Mouse (Mus musculus) forebrain, embryonic 11.5 days (tissue): ENCODE results near the gene Nlgn1. TPM values are rescaled to one million over a fixed set of nuclear protein-coding genes. Genes with fewer than 3 reads are reported as not detected.
"Not testable (repeated sequence)": the region's sequence is repeated elsewhere in the genome, so short reads cannot be mapped to it uniquely, and the experiment has no call there.

ENCODE experiments used
- ATAC-seq: fragments of 200-750 bp; cut with Nextera tagmentation; replicated peaks from 2 replicates; pipeline ENCODE4 v1.8.0; 2017; ENCODE audit warnings: moderate TSS enrichment; ENCODE audit not compliant: low FRiP score
- DNase-seq: peaks from one replicate; pipeline ENCODE4 v3.0.0-alpha.2; 2017; ENCODE audit warnings: low spot score
- H3K27ac ChIP-seq: fragments of 300-500 bp; sonication (generic); 2 replicates; pipeline ENCODE4 v1.5.1; 2014; ENCODE audit warnings: low read depth, low read length
- H3K27me3 ChIP-seq: fragments of 300-500 bp; sonication (generic); 2 replicates; pipeline ENCODE4 v1.6.1; 2014; ENCODE audit warnings: mild to moderate bottlenecking, low read length, mixed read lengths; ENCODE audit not compliant: control insufficient read depth, insufficient read depth
- H3K36me3 ChIP-seq: fragments of 300-500 bp; sonication (generic); 2 replicates; pipeline ENCODE4 v1.6.1; 2014; ENCODE audit warnings: mild to moderate bottlenecking, low read length, moderate library complexity, mixed read lengths; ENCODE audit not compliant: control insufficient read depth, insufficient read depth
- H3K4me1 ChIP-seq: fragments of 300-500 bp; sonication (generic); replicated peaks from 2 replicates; pipeline ENCODE4 v1.6.1; 2014; ENCODE audit warnings: low read length, mixed read lengths; ENCODE audit not compliant: control insufficient read depth, insufficient read depth
- H3K4me2 ChIP-seq: fragments of 300-500 bp; sonication (generic); 2 replicates; pipeline ENCODE4 v1.6.1; 2014; ENCODE audit warnings: low read depth, mild to moderate bottlenecking, low read length, moderate library complexity, mixed read lengths; ENCODE audit not compliant: severe bottlenecking
- H3K4me3 ChIP-seq: fragments of 300-500 bp; sonication (generic); 2 replicates; pipeline ENCODE4 v1.5.1; 2014; ENCODE audit warnings: low read depth, low read length
- H3K9ac ChIP-seq: fragments of 300-500 bp; sonication (generic); 2 replicates; pipeline ENCODE4 v1.6.1; 2014; ENCODE audit warnings: low read length
- H3K9me3 ChIP-seq: fragments of 300-500 bp; sonication (generic); 2 replicates; pipeline ENCODE4 v1.6.1; 2016; ENCODE audit warnings: low read length, mixed read lengths; ENCODE audit not compliant: control insufficient read depth
- WGBS: fragments of 180-500 bp; shearing (Covaris S2); extraction: QIAGEN DNeasy Blood & Tissue Kit; methylation state at CpG from one replicate; pipeline ENCODE4 v1.1.7; 2014; 5-methylcytosine and 5-hydroxymethylcytosine counted together
- polyA plus RNA-seq: library from polyadenylated mRNA; unstranded; fragments of >200 nt; fragmentation: Nextera tagmentation; extraction: Ambion mirVana; gene quantifications from 2 replicates; pipeline ENCODE4 v1.2.1, GENCODE M21; 2014

The Nlgn1 gene
- polyA plus RNA-seq, 1 experiment from 2014 or later, result 4.0 TPM

DNA sequence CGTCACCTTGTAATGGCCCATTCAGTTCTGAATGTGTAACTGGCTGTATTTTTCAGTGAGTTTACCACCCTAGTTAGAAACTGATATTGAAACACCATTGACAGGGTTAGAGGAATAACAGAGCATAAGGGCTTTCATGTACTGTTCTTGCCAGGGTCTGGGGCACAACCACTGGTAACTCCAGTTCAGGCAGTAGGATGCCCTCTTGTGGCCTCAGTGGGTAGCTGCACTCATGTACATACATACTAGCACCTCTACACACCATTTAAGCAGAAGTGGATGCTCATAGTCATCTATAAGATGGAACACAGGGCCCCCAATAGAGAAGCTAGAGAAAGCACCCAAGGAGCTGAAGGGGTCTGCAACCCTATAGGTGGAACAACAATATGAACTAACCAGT, 773.7 kb downstream of the Nlgn1 start:
- H3K9me3 ChIP-seq, H3K27me3 ChIP-seq, H3K4me1 ChIP-seq, DNase-seq, H3K36me3 ChIP-seq, H3K4me3 ChIP-seq, H3K4me2 ChIP-seq, H3K9ac ChIP-seq, ATAC-seq, H3K27ac ChIP-seq: not testable (repeated sequence)
- WGBS, result 94% methylated on average over 1 of the region's 1 CpGs

DNA sequence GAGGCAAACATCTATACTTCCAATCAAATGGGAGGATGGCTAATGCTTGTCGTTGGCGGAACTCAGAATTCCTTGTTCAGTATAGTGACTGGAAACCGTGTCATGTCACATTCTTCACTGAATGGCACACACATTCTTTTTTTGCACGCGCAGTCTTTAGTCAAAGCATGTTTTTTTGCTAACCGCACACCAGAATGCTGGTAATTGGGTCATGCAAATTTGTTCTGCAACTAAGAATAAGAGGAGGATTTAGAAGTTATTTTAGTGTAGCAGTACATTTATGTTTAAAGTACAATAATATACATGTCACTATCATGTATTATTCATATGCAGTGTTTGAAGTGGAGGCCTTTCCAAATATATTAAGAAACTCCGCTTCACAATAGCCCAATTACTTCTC, 783.2 kb downstream of the Nlgn1 start:
- H3K4me1 ChIP-seq, H3K9me3 ChIP-seq, DNase-seq, ATAC-seq, H3K4me2 ChIP-seq, H3K9ac ChIP-seq, H3K36me3 ChIP-seq, H3K27ac ChIP-seq, H3K4me3 ChIP-seq, H3K27me3 ChIP-seq: not testable (repeated sequence)
- 88% methylated on average over 4 of the region's 7 CpGs for WGBS

- not testable (repeated sequence) for H3K36me3 ChIP-seq, H3K4me3 ChIP-seq, H3K9me3 ChIP-seq, H3K27me3 ChIP-seq, DNase-seq, H3K27ac ChIP-seq, H3K4me2 ChIP-seq, H3K9ac ChIP-seq, ATAC-seq, H3K4me1 ChIP-seq
- whole genome bisulfite sequencing, result 87% methylated on average over 1 of the region's 3 CpGs
These were observed 808.0 kb downstream of the Nlgn1 start for GRCm38 (mm10) chr3:25524236-25524635.

DNA sequence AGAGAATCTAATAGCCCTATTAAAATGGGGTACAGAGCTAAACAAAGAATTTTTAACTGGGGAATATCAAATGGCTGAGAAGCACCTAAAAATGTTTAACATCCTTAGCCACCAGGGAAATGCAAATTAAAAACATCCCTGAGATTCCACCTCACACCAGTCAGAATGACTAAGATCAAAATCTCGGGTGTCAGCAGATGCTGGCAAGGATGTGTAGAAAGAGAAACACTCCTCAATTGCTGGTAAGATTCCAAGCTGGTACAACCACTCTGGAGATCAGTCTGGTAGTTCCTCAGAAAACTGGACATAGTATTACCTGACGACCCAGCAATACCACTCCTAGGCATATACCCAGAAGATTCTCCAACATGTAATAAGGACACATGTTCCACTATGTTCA, 869.2 kb downstream of the Nlgn1 start:
- H3K36me3 ChIP-seq, result no peaks in the 10 kb centered on the region
- ATAC-seq, result no peak
- no peak overlapping the region for H3K27ac ChIP-seq
- H3K4me3 ChIP-seq, result no peak overlapping the region
- H3K4me2 ChIP-seq, result no peak overlapping the region
- H3K27me3 ChIP-seq, result no peaks in the 10 kb centered on the region
- 91% methylated on average over 2 of the region's 2 CpGs for WGBS
- H3K9me3 ChIP-seq, result no peaks in the 10 kb centered on the region
- H3K9ac ChIP-seq, result no peak overlapping the region
- DNase-seq, result no peak
- no peaks in the 10 kb centered on the region for H3K4me1 ChIP-seq

DNA sequence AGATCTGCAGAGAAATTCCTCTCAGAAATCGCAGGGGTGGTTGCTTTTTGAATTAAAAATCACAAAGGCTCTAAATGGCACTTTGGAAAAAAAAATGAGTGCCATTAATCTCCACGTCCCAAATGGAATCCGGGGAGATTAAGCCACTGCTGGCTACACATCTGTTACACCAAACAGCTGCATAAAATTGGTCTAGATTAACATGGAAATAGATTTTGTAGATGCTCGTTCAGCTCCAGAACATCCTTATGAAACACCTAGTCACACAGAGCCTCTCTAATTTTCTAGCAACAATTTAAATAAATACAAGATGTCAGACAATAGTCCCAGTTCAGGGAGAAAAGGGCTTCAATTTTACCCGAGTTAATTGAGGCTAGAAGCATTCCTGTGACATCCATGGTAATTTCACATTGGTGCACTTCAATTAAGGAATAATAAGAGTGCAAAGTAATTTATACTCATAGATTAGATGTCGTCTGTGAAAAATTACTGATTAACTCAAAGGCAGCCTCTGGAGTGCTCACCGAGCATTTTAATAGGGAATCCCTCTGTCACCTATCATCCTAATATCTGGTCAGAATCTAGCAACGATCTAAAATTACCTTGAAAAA, 875.9 kb downstream of the Nlgn1 start:
- H3K9ac ChIP-seq, result no peak overlapping the region
- no peaks in the 10 kb centered on the region for H3K36me3 ChIP-seq
- H3K4me2 ChIP-seq, result no peak overlapping the region
- 54% methylated on average over 8 of the region's 8 CpGs for WGBS
- DNase-seq, result no peak
- H3K9me3 ChIP-seq, result no peaks in the 10 kb centered on the region
- H3K4me3 ChIP-seq, result no peak overlapping the region
- no peak; the same call in 1 of the 2 replicates for ATAC-seq
- no peaks in the 10 kb centered on the region for H3K27me3 ChIP-seq
- no peak overlapping the region for H3K27ac ChIP-seq
- H3K4me1 ChIP-seq, result no peaks in the 10 kb centered on the region

GRCm38 (mm10) chr3:25452314-25452713, 879.9 kb downstream of the Nlgn1 start:
- H3K9me3 ChIP-seq, result no peaks in the 10 kb centered on the region
- no peak for ATAC-seq
- 29% methylated on average over 1 of the region's 1 CpGs for WGBS
- H3K27ac ChIP-seq, result no peak overlapping the region
- H3K4me2 ChIP-seq, result no peak overlapping the region
- no peaks in the 10 kb centered on the region for H3K27me3 ChIP-seq
- H3K4me3 ChIP-seq, result no peak overlapping the region
- H3K36me3 ChIP-seq, result no peaks in the 10 kb centered on the region
- H3K4me1 ChIP-seq, result no peaks in the 10 kb centered on the region
- DNase-seq, result no peak
- no peak overlapping the region for H3K9ac ChIP-seq

GRCm38 (mm10) chr3:25450471-25450870, 881.8 kb downstream of the Nlgn1 start:
- H3K4me1 ChIP-seq, result no peaks in the 10 kb centered on the region
- H3K36me3 ChIP-seq, result no peaks in the 10 kb centered on the region
- DNase-seq, result no peak
- H3K27me3 ChIP-seq, result no peaks in the 10 kb centered on the region
- no peaks in the 10 kb centered on the region for H3K9me3 ChIP-seq
- no peak for ATAC-seq
- 59% methylated on average over 6 of the region's 6 CpGs for WGBS
- H3K9ac ChIP-seq, result no peak overlapping the region
- H3K27ac ChIP-seq, result no peak overlapping the region
- no peak overlapping the region for H3K4me3 ChIP-seq
- no peak overlapping the region for H3K4me2 ChIP-seq

DNA sequence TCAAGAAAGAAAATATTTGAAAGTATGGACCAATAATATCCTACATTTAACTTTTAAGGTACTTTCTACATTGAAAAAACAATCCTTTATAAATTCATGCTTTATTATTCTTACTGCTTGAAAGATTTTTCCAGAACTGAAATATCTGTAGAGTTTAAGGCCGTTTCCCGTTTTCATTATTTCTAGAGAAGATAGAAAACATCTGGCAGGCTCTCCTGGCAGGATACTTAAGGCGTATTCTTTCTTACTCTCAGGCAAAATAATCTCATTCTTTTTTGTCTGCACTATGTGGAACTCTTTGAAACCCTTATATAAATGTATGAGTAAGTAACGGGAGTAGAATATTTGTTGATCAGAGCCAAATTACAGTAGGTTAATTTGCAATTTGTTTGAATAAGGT, 882.9 kb downstream of the Nlgn1 start:
- Histone ChIP-seq H3K4me2 (no peak overlapping the region), H3K9me3 (no peaks in the 10 kb centered on the region), H3K9ac (no peak overlapping the region), H3K4me3 (no peak overlapping the region), H3K4me1 (no peaks in the 10 kb centered on the region), H3K27ac (no peak overlapping the region), H3K27me3 (no peaks in the 10 kb centered on the region), H3K36me3 (no peaks in the 10 kb centered on the region)
- WGBS, result 81% methylated on average over 4 of the region's 4 CpGs
- ATAC-seq (no peak), DNase-seq (no peak)

DNA sequence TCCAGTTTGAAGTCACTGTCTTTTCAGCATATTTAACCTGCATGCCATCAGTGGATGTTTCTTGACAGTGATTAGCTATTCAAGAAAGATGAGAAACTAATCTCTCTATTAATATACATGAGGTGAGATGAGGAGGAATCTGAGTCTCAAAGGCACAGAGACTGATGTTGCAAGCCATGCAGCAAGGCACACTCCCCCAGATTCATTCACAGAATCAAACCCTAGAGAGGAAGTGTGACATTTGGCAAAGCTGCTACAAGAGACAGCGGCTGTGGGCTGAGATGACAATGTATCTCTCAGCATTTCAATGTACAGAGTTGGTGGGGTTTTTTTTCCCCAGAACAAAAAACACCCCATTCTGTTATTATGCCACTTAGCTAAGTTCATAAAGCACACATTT, 885.1 kb downstream of the Nlgn1 start:
- Histone ChIP-seq H3K27ac (no peak overlapping the region), H3K9me3 (no peaks in the 10 kb centered on the region), H3K9ac (no peak overlapping the region), H3K4me1 (no peaks in the 10 kb centered on the region), H3K4me3 (no peak overlapping the region), H3K4me2 (no peak overlapping the region), H3K27me3 (no peaks in the 10 kb centered on the region), H3K36me3 (no peaks in the 10 kb centered on the region)
- WGBS, result 71% methylated on average over 1 of the region's 1 CpGs
- no peak for ATAC-seq
- no peak for DNase-seq
